Mouse (Mus musculus): ENCODE measurements at regions not wholly inside any gene's neighbourhood (a gene's known extent, or its start where the extent isn't known, plus 50 kb on each side); places are given as distances from the start of the nearest gene placed in this dataset.
A peak's percentile ranks its signal among the peaks of the same experiment; 100 is the strongest.

GRCm38 (mm10) chr15:62122265-62123023 lies 1199.6 kb upstream of the A1bg start:
- Histone ChIP-seq H3K9me3 (ENCODE audit: control insufficient read depth, low read length) (no peaks in the 10 kb centered on the region), H3K4me2 (replicated peaks; ENCODE audit: low read depth, low read length) (no peak overlapping the region), H3K27me3 (ENCODE audit: control insufficient read depth, insufficient read depth, low read length) (no peaks in the 10 kb centered on the region), H3K36me3 (ENCODE audit: control insufficient read depth, insufficient read depth, low read length) (no peaks in the 10 kb centered on the region), H3K27ac (ENCODE audit: low read depth, low read length) (no peak overlapping the region), H3K4me1 (replicated peaks; ENCODE audit: control insufficient read depth, insufficient read depth, low read length) (no peaks in the 10 kb centered on the region), H3K4me3 (ENCODE audit: low read depth, low read length) (no peak overlapping the region), H3K9ac (ENCODE audit: low read depth, low read length) (no peak overlapping the region)
- DNase-seq (ENCODE audit: low spot score) = no peak
- 92% methylated on average over 9 of the region's 9 CpGs for WGBS
- ATAC-seq (ENCODE audit: low FRiP score) = no peak

- H3K9me3 ChIP-seq (ENCODE audit: control insufficient read depth, low read length) = no peaks in the 10 kb centered on the region
- H3K36me3 ChIP-seq (ENCODE audit: control insufficient read depth, insufficient read depth, low read length) = no peaks in the 10 kb centered on the region
- no peaks in the 10 kb centered on the region for H3K27me3 ChIP-seq (ENCODE audit: control insufficient read depth, insufficient read depth, low read length)
- no peaks in the 10 kb centered on the region for H3K4me1 ChIP-seq (replicated peaks; ENCODE audit: control insufficient read depth, insufficient read depth, low read length)
- WGBS = 94% methylated on average over 4 of the region's 4 CpGs
- DNase-seq (ENCODE audit: low spot score) (no peak), ATAC-seq (ENCODE audit: low FRiP score) (no peak)
- no peak overlapping the region for H3K4me2 ChIP-seq (replicated peaks; ENCODE audit: low read depth, low read length)
- no peak overlapping the region for H3K9ac ChIP-seq (ENCODE audit: low read depth, low read length)
- no peak overlapping the region for H3K4me3 ChIP-seq (ENCODE audit: low read depth, low read length)
- no peak overlapping the region for H3K27ac ChIP-seq (ENCODE audit: low read depth, low read length)
These were observed 1198.9 kb upstream of the A1bg start for GRCm38 (mm10) chr15:62121696-62122095.

- no peak overlapping the region for H3K4me3 ChIP-seq (ENCODE audit: low read depth, low read length)
- DNase-seq (ENCODE audit: low spot score) (no peak), ATAC-seq (ENCODE audit: low FRiP score) (no peak)
- H3K9ac ChIP-seq (ENCODE audit: low read depth, low read length) = no peak overlapping the region
- no peaks in the 10 kb centered on the region for H3K9me3 ChIP-seq (ENCODE audit: control insufficient read depth, low read length)
- no peak overlapping the region for H3K4me2 ChIP-seq (replicated peaks; ENCODE audit: low read depth, low read length)
- H3K27ac ChIP-seq (ENCODE audit: low read depth, low read length) = no peak overlapping the region
- H3K36me3 ChIP-seq (ENCODE audit: control insufficient read depth, insufficient read depth, low read length) = no peaks in the 10 kb centered on the region
- WGBS = 26% methylated on average over 4 of the region's 4 CpGs
- H3K27me3 ChIP-seq (ENCODE audit: control insufficient read depth, insufficient read depth, low read length) = no peaks in the 10 kb centered on the region
- H3K4me1 ChIP-seq (replicated peaks; ENCODE audit: control insufficient read depth, insufficient read depth, low read length) = no peaks in the 10 kb centered on the region
These were observed 1197.9 kb upstream of the A1bg start for GRCm38 (mm10) chr15:62120735-62121134.

- H3K27me3 ChIP-seq (ENCODE audit: control insufficient read depth, insufficient read depth, low read length) = no peaks in the 10 kb centered on the region
- 74% methylated on average over 10 of the region's 10 CpGs for WGBS
- H3K4me3 ChIP-seq (ENCODE audit: low read depth, low read length) = no peak overlapping the region
- ATAC-seq (ENCODE audit: low FRiP score) (no peak), DNase-seq (ENCODE audit: low spot score) (no peak)
- no peak overlapping the region for H3K9ac ChIP-seq (ENCODE audit: low read depth, low read length)
- no peaks in the 10 kb centered on the region for H3K36me3 ChIP-seq (ENCODE audit: control insufficient read depth, insufficient read depth, low read length)
- no peak overlapping the region for H3K27ac ChIP-seq (ENCODE audit: low read depth, low read length)
- no peak overlapping the region for H3K4me2 ChIP-seq (replicated peaks; ENCODE audit: low read depth, low read length)
- H3K9me3 ChIP-seq (ENCODE audit: control insufficient read depth, low read length) = no peaks in the 10 kb centered on the region
- no peaks in the 10 kb centered on the region for H3K4me1 ChIP-seq (replicated peaks; ENCODE audit: control insufficient read depth, insufficient read depth, low read length)
These were observed 1196.2 kb upstream of the A1bg start for GRCm38 (mm10) chr15:62118997-62119396.

GRCm38 (mm10) chr15:62116184-62116583 lies 1193.4 kb upstream of the A1bg start:
- Histone ChIP-seq H3K36me3 (ENCODE audit: control insufficient read depth, insufficient read depth, low read length) (no peaks in the 10 kb centered on the region), H3K9ac (ENCODE audit: low read depth, low read length) (no peak overlapping the region), H3K4me2 (replicated peaks; ENCODE audit: low read depth, low read length) (no peak overlapping the region), H3K4me1 (replicated peaks; ENCODE audit: control insufficient read depth, insufficient read depth, low read length) (no peaks in the 10 kb centered on the region), H3K27me3 (ENCODE audit: control insufficient read depth, insufficient read depth, low read length) (no peaks in the 10 kb centered on the region), H3K4me3 (ENCODE audit: low read depth, low read length) (no peak overlapping the region), H3K9me3 (ENCODE audit: control insufficient read depth, low read length) (no peaks in the 10 kb centered on the region), H3K27ac (ENCODE audit: low read depth, low read length) (no peak overlapping the region)
- DNase-seq (ENCODE audit: low spot score) (no peak), ATAC-seq (ENCODE audit: low FRiP score) (no peak)
- WGBS = 82% methylated on average over 1 of the region's 1 CpGs

GRCm38 (mm10) chr15:62114815-62115214 lies 1192.0 kb upstream of the A1bg start:
- no peak overlapping the region for H3K27ac ChIP-seq (ENCODE audit: low read depth, low read length)
- no peaks in the 10 kb centered on the region for H3K36me3 ChIP-seq (ENCODE audit: control insufficient read depth, insufficient read depth, low read length)
- H3K4me2 ChIP-seq (replicated peaks; ENCODE audit: low read depth, low read length) = no peak overlapping the region
- no peaks in the 10 kb centered on the region for H3K27me3 ChIP-seq (ENCODE audit: control insufficient read depth, insufficient read depth, low read length)
- no peak overlapping the region for H3K4me3 ChIP-seq (ENCODE audit: low read depth, low read length)
- WGBS = 66% methylated on average over 4 of the region's 4 CpGs
- DNase-seq (ENCODE audit: low spot score) = no peak
- no peak overlapping the region for H3K9ac ChIP-seq (ENCODE audit: low read depth, low read length)
- no peaks in the 10 kb centered on the region for H3K4me1 ChIP-seq (replicated peaks; ENCODE audit: control insufficient read depth, insufficient read depth, low read length)
- H3K9me3 ChIP-seq (ENCODE audit: control insufficient read depth, low read length) = no peaks in the 10 kb centered on the region
- no peak for ATAC-seq (ENCODE audit: low FRiP score)

GRCm38 (mm10) chr15:62112151-62112550 lies 1189.3 kb upstream of the A1bg start:
- ATAC-seq (ENCODE audit: low FRiP score) (no peak), DNase-seq (ENCODE audit: low spot score) (no peak)
- 91% methylated on average over 2 of the region's 2 CpGs for WGBS
- H3K4me3 ChIP-seq (ENCODE audit: low read depth, low read length) = no peak overlapping the region
- no peak overlapping the region for H3K27ac ChIP-seq (ENCODE audit: low read depth, low read length)
- H3K4me2 ChIP-seq (replicated peaks; ENCODE audit: low read depth, low read length) = no peak overlapping the region
- H3K9me3 ChIP-seq (ENCODE audit: control insufficient read depth, low read length) = no peaks in the 10 kb centered on the region
- no peak overlapping the region for H3K9ac ChIP-seq (ENCODE audit: low read depth, low read length)
- H3K36me3 ChIP-seq (ENCODE audit: control insufficient read depth, insufficient read depth, low read length) = no peaks in the 10 kb centered on the region
- no peaks in the 10 kb centered on the region for H3K4me1 ChIP-seq (replicated peaks; ENCODE audit: control insufficient read depth, insufficient read depth, low read length)
- H3K27me3 ChIP-seq (ENCODE audit: control insufficient read depth, insufficient read depth, low read length) = no peaks in the 10 kb centered on the region

GRCm38 (mm10) chr15:62107976-62108375 lies 1185.2 kb upstream of the A1bg start:
- 75% methylated on average over 3 of the region's 3 CpGs for WGBS
- DNase-seq (ENCODE audit: low spot score) = no peak

GRCm38 (mm10) chr15:62106518-62106975 lies 1183.7 kb upstream of the A1bg start:
- no peak overlapping the region for H3K27ac ChIP-seq (ENCODE audit: low read depth, low read length)
- no peaks in the 10 kb centered on the region for H3K9me3 ChIP-seq (ENCODE audit: control insufficient read depth, low read length)
- DNase-seq (ENCODE audit: low spot score) (peak; percentile 69), ATAC-seq (ENCODE audit: low FRiP score) (peak; percentile 79)
- no peaks in the 10 kb centered on the region for H3K27me3 ChIP-seq (ENCODE audit: control insufficient read depth, insufficient read depth, low read length)
- H3K9ac ChIP-seq (ENCODE audit: low read depth, low read length) = no peak overlapping the region
- no peaks in the 10 kb centered on the region for H3K36me3 ChIP-seq (ENCODE audit: control insufficient read depth, insufficient read depth, low read length)
- 3% methylated on average over 5 of the region's 5 CpGs for WGBS
- no peaks in the 10 kb centered on the region; the same call in 1 of the 2 replicates for H3K4me1 ChIP-seq (replicated peaks; ENCODE audit: control insufficient read depth, insufficient read depth, low read length)
- no peak overlapping the region for H3K4me3 ChIP-seq (ENCODE audit: low read depth, low read length)
- H3K4me2 ChIP-seq (replicated peaks; ENCODE audit: low read depth, low read length) = no peak overlapping the region

More at GRCm38 (mm10) chr15:62107976-62108375, 1185.2 kb upstream of the A1bg start:
- Histone ChIP-seq H3K27ac (ENCODE audit: low read depth, low read length) (no peak overlapping the region), H3K9me3 (ENCODE audit: control insufficient read depth, low read length) (no peaks in the 10 kb centered on the region), H3K4me3 (ENCODE audit: low read depth, low read length) (no peak overlapping the region), H3K9ac (ENCODE audit: low read depth, low read length) (no peak overlapping the region), H3K4me2 (replicated peaks; ENCODE audit: low read depth, low read length) (no peak overlapping the region), H3K27me3 (ENCODE audit: control insufficient read depth, insufficient read depth, low read length) (no peaks in the 10 kb centered on the region), H3K4me1 (replicated peaks; ENCODE audit: control insufficient read depth, insufficient read depth, low read length) (no peaks in the 10 kb centered on the region; the same call in 1 of the 2 replicates), H3K36me3 (ENCODE audit: control insufficient read depth, insufficient read depth, low read length) (no peaks in the 10 kb centered on the region)
- no peak for ATAC-seq (ENCODE audit: low FRiP score)
